Mouse (Mus musculus): ENCODE measurements around the gene Zdhhc14.
A peak's percentile ranks its signal among the peaks of the same experiment; 100 is the strongest.

Gene Zdhhc14

DNA sequence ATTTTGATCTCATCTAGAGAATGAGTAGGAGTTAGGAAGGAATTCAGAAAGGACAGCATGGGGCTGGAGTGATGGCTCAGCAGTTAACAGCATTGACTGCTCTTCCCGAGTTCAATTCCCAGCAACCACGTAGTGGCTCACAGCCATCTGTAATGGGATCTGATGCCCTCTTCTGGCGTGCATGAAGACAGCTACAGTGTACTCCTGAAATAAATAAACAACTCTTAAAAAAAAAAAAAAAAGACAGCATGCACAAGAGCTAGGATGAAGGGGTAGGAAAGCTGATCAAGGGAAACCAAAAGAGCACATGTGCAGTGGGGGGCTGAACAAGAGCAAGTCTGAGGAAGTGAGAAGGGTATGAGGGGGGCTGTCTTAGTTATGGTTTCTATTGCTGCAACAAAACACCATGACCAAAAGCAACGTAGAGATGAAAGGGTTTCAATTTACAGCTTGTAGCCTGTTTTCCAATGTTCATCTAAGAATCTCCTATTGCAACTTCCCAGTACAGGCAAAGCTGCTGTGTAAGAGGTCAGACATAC is 237.3 kb downstream of the Zdhhc14 start:
- no peak for DNase-seq (ENCODE audit: low read depth, low spot score)

DNA sequence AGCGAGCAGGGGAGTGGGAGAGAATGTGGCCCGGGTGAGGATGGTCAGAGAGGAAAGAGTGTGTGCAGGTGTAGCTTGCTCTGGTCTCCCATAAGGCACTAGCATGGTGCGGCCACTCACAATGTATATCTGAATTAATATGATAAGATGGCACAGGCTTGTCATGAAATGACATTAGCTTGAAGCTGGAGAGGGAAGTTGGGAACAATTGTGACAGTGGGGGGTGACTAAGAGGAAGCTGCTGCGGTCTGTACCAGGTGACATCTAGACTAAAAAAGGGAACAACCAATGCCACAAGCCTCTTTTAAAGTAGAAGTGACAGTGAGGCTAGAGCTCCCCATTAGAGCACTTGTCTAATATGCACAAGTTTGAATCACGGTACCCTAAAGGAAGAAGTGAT is 238.2 kb downstream of the Zdhhc14 start:
- DNase-seq (ENCODE audit: low read depth, low spot score) = no peak

DNA sequence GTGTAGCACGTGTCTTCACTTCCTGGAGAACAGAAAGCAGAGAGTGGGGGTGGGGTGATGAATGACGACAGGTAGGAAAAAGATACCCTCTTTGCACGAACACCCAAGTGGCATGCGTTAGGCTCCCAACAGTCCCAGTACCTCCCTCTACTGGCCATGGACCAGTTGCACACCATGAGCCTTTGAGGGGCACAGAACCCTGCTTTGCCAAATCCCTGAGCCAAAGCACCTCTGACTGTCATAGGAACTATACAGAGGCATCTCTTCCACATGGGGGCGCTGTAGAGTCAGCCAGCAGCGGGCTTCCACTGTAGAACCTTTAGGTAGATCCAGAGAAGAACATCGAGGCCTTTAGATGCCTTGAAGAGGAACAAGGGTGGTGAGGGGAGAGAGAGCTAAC is 241.0 kb downstream of the Zdhhc14 start:
- peak; percentile 82 for DNase-seq (ENCODE audit: low read depth, low spot score)

DNA sequence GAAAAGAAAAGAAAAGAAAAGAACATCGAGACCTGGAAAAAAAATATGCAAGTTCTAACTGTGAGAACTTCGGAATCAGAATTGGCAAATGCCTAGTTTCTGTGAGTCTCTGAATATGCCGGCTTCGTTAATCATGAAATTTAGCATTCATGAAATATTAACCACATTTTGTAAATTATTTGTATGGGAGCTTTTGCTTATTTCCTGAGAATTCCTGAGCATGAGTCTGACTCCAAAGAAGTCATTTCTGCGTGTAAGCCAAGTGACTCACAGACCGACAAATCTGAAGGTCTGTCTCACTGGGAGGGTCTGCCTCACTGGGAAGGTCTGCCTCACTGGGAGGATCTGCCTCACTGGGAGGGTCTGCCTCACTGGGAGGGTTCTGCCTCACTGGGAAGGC is 248.7 kb downstream of the Zdhhc14 start:
- DNase-seq (ENCODE audit: low read depth, low spot score) = no peak

DNA sequence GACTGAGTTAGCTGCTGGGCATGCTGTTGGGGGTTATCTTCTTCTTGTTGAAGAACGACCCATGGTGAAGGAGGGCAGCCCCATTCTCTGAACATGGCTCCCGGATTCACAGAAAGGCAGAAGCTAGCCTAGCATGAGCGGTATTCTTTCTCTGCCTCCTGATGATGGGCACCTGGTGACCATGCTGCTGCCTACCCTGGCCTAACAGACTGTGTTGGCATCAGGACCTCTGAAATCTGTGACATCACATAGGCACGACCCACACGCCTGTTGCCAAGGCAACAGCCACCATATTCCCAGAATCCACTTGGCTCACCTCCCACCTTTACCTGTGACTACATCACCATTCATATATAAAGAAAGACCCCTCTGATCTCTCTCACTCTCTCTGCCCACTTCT is 251.7 kb downstream of the Zdhhc14 start:
- DNase-seq (ENCODE audit: low read depth, low spot score) = no peak

DNA sequence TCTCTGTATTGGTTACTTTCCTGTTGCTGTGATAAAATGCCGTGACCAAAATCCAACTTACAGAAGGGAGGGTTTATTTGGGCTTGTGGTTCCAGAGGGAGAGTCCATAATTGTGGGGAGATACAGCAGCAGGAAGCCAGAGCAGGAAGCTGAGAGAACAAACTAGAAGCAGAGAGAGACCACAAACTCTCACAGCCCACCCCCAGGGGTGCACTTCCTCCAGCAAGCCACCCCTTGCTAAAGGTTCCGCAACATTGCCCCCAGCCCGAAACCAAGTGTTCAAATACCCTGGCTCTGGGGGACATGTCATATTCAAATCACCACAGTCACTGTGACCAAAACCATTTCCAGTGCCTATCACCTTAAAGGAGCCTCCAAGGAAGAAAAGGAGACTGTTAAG is 254.0 kb downstream of the Zdhhc14 start:
- no peak for DNase-seq (ENCODE audit: low read depth, low spot score)

DNA sequence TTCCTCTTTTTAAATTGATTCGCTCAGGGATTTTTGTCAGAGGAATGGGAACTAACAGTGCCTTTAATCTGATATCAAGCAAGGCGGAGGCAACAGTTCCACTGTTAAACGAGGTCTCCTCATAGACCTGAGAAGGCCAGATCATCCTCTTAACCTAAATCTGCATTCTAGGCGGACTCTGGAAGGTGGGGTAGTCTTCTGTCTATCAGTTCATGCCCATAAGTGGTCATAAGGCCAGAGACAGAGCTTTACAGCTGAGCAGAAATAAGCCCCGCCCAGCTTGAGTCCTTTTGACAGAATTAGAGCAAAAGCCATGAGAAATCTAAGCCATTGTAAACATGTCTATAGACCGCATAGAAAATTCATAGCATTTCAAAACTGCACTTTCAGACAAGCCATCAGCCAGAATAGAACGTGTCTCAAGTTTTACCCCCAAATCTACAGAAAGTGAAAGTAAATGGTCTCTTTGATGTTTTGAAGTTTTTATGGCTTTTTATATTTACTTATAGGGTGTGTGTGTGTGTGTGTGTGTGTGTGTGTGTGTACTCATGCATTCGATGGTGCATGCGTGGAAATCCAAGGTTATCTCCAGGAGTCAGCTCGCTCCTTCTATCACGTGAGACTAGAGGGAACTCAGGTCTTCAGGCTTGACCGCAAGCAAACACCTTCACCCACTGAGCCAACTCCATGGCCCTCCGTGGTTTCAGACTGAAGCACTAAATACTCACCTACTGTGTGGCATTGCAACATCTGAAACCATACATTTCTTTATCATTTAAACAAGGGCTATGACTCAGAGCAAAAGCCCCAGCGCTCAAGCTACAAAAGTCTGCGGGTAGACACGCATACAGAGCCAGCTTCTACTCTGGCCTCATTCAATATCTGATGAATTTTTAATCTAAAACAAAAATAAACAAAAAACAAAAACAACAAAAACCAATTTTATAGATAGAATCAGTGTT is 255.5 kb downstream of the Zdhhc14 start:
- DNase-seq (ENCODE audit: low read depth, low spot score) = no peak

DNA sequence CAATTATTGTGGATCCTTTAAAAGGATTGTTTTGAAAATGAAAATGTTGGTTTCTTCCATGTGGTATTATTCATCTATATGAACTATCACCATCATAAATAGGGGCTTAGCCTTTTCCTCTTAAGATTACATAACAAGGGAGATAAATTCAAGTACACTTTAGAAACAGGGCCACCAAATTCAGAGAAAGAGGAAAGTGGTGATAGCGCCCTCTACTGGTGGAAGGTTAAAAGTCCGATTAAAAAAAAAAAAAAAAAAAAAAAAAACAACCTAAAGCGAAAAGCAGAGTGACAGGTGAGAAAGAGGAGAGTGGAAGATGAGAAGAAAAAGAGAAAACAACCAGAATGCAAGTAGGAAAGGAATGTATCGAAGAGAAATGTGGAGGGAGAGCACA is 256.1 kb downstream of the Zdhhc14 start:
- DNase-seq (ENCODE audit: low read depth, low spot score) = peak; percentile 46

DNA sequence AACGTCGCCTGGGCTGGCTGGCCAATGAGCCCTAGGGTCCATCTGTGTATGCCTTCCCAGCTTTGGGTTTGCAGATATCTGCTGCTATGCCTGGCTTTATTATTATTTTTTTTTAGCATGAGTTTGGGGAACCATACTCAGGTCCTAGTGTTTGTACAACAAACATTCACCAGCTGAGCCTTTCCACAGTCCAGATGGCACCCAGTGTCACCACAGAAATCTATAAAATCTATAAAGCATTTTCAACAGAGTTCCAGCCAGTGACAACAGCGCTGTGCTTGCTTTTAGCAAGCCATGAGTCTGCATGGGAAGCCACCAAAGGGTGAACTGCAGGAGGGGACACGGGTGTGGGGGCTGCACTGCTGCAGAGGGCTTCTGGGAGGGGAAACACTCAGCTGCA is 257.9 kb downstream of the Zdhhc14 start:
- no peak for DNase-seq (ENCODE audit: low read depth, low spot score)

DNA sequence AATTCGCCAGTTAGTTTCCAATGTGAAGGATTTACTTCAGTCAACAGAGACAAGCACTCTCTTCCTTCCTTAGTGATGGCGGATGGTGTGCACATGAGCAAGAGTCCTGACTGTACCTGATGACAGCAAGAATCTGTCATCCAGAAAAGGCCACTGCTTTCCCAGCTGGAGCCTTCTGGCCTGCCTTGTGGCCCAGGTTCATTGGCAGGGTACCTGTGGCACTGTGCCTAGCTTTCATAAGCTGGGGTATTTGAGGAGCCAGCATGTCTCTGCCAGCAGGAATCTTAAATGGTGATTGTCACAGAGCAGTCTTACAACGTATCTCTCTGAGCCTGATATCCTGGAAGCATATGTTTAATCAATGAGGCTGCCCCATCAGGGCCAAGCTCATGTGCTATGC is 258.7 kb downstream of the Zdhhc14 start:
- no peak for DNase-seq (ENCODE audit: low read depth, low spot score)

DNA sequence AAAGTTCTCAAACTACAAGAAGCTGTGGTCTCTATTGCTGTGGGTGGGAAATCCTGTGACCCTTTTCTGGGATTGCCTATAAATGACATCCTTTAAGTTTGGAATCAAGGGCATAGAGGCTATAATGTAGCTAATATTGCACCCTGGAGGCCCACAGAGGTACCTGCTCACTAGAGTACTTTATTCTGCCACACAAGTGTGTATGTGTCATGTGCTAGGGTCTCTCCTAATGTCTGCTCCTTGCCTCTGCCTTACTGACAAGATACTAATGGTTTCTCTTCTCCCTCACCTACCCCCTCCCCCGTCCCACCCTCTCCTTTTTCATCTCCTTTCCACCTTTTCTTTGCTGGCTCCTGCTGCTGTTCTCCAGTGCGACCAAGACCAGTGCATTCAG is 260.0 kb downstream of the Zdhhc14 start:
- no peak for DNase-seq (ENCODE audit: low read depth, low spot score)

DNA sequence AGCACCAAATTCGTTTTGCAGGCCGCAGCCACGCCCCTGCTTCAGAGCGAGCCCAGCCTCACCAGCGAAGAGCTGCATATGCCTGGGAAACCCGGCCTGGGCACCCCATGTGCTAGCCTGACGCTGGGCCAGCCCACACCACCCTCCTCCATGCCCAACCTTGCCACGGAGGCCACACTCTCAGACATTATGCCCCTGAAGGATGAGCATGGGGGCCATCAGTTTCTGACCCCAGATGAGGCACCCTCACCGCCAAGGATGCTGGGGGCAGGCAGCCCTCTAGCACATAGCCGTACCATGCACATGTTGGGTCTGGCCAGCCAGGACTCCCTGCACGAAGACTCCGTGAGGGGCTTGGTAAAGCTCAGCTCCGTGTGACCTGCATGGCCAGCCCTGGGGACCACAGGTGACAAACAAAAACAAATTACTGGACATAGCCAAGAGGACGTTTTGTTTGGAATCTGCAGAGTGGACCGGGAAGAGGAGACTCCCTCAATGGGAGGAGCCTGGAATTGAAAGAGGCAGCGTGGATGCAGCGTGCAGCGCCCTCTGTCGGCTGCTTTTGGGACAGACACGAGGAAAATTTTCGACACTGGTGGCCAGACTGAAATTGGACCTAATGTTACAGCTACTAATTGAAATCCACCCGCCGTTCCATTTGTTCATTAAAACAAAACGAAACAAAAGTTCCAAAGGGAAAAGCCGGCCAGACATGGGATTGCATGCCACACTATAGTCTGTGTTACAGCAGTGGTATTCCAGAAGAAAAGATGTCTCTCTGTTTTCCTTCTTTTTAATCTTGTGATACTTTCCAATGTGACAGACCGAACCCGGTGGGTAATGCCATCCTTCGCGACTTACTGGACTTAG is 260.6 kb downstream of the Zdhhc14 start:
- peak; percentile 60 for DNase-seq (ENCODE audit: low read depth, low spot score)

DNA sequence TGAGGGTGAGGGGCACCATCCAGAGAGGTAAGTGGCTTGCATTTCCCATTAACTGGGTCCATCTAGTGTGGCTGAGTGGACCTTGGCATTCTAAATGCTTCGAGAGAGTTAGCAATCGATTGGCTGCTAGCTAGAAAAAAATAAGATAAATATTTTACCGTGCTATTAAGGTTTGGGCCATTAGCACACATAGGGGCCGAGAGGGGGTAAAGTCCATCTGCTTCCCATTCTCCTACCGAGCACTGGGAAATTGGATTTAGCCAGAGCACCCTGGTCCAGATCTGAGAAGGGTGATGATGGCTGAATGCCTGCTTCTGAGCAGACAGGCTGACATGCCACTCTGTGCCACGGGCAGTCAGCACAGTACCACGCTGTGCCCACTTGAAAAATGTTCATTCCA is 263.1 kb downstream of the Zdhhc14 start:
- no peak for DNase-seq (ENCODE audit: low read depth, low spot score)

DNA sequence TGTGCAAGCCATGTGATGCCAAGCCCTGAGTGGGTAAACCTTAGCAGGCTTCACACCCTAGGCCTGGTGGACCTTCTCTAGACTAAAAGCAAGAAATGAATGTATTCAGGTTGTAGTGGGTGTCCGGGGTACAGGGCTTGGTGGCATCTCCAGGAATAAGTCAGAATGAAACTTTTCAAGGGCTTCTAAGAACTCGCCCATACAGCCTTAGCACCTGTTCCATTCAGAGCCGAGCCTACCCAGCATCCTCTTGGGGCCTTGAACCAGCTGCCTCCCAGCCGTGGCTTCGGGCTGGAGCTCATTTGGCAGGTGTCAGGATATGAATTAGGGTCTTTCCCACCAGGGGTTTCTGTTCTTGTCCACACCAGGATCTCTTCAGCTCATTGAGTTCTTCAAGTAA is 263.7 kb downstream of the Zdhhc14 start:
- DNase-seq (ENCODE audit: low read depth, low spot score) = no peak

DNA sequence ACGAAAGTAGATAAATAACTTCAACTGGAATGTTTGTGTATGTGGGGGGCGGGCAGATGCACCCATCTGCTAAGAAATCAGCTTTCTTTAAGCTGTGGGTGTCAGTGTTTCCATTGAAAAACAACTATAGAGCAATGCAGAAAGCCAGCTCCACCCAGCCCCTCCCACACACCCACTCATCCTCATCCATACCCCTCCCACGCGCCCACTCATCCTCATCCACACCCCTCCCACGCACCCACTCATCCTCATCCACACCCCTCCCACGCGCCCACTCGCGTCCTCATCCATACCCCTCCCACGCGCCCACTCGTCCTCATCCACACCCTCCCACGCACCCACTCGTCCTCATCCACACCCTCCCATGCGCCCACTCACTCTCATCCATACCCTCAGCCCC is 264.5 kb downstream of the Zdhhc14 start:
- DNase-seq (ENCODE audit: low read depth, low spot score) = no peak

DNA sequence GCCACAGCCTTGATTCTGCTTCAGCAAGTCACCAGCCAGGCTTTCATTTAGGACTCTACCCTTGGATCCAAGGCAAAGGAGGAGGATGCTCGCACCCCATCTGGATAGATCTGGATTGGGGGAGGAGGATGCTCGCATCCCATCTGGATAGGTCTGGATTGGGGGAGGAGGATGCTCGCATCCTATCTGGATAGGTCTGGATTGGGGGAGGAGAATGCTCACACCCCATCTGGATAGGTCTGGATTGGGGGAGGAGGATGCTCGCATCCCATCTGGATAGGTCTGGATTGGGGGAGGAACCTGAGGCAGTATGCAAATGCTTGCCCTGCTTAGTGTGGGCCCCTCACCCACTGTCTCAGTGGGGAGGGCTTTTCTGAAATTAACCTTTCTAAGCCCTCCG is 271.4 kb downstream of the Zdhhc14 start:
- peak; percentile 53 for DNase-seq (ENCODE audit: low read depth, low spot score)

DNA sequence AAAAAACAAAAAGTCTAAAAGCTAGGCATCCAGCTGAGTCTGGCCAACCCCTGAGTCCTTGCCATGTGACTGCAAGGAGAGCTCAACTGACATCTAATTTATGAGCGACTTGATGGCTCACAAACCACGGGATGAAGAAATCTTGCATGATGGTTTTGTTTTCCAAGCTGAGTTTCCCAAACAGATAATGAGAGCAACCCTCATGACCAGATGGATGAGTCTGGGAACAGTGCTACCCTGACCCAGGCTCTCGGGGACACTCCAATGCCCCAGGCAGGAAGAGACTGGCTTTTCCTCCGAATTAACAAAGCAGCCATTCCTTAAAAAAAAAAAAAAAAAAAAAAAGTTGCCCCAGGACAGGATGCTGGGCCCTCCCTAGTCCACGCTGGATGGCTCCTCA is 271.9 kb downstream of the Zdhhc14 start:
- peak; percentile 17 for DNase-seq (ENCODE audit: low read depth, low spot score)

DNA sequence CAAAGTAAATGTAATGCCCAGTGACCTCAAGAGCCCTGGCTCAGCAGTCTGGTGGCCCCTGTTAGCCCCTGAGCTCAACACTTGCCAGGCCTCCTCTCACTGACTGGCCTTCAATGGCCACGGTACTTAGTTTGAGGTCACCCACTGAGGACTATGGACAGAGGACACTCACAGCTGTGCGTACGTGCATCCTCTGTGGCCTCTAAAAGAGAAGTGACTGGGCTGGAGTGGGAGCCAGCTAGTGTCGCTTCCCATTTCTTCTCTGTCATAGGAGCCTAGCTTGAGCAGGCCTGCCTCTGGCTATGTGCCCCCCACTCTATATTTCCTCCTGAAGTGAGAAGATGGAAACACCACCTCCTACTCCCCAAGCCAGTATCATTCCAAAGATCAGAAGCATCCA is 273.4 kb downstream of the Zdhhc14 start:
- no peak for DNase-seq (ENCODE audit: low read depth, low spot score)

DNA sequence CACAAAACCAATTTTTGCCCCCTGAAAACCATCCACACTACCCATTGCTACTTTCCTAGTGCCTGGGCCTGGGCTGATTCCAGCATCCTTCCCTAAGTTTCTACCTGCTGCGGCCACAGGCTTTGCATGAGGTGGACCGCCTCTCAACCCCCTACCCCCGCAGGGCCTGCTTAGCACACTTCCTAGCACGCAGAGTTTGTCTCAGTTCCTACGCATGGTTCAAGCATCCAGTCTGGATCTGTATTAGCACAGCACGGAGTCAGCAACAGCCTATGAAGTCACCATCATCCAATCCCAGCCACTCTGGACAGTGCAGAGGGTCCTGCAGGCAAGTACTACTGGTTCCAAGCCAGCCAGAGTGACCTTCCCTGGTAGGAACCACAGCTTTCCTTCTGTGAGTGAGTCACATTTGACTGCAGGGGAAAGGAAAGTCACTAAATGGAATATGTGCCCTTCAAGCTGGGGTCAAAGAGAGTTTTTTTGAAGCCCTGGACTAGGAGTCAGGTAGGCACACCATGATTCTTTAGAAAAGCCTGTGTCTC is 275.9 kb downstream of the Zdhhc14 start:
- no peak for DNase-seq (ENCODE audit: low read depth, low spot score)

DNA sequence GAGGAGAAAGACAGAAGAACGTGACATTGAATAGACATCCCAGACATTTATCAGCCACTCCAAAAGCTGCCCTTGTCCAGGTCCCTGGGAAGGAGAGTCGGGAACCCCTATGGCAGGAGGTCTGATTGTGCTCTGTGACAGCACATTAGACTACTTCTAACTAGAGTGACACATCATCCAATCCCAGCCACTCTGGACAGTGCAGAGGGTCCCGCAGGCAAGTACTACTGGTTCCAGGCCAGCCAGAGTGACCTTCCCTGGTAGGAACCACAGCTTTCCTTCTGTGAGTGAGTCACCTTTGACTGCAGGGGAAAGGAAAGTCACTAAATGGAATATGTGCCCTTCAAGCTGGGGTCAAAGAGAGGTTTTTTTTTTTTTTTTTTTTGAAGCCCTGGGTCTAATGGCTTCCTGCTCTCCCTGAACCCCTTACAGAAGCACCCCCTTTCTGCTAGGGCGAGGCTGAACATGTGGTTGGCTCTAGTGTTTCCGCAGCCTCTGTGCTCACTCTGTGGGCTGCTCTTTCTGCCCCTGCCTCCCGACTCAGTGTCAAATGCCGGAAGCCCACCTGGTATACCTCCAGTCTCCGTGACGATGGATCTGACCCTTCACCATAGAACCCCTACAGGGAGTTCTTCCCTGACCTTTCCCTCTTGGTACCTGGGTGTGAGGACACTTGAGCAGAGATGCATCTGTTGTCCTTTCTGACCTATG is 276.6 kb downstream of the Zdhhc14 start:
- DNase-seq (ENCODE audit: low read depth, low spot score) = no peak

DNA sequence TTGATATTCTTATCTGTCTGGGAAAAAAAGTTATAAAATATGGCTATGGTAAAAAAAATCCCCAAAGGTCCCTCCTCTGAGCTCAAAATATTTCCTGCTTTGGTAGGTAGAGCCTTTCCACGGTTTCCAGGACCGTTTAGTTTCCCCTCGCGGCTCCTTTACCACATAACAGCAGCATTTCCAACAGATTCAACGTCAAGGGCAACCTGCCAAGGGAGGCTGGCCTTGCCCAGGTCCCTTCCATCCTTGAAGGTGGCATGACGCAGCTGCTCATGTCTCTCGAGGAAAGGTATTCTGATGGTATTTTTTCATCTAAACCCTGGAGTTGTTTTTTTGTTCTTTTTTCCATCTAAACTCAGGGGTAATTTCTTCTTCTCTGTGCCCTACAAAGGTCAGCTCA is 277.4 kb downstream of the Zdhhc14 start:
- no peak for DNase-seq (ENCODE audit: low read depth, low spot score)
